Mouse (Mus musculus): ENCODE data around the gene Btbd35f1. TPM values are rescaled to one million over a fixed set of nuclear protein-coding genes. Genes with fewer than 3 reads are reported as not detected.
"Not testable (repeated sequence)": the region's sequence is repeated elsewhere in the genome, so short reads cannot be mapped to it uniquely, and the experiment has no call there.

Gene Btbd35f1
- total RNA-seq (2014; fragmentation: Nextera tagmentation) (not detected in 2 replicates), total RNA-seq (2017) (not detected in 2 replicates)

- not testable (repeated sequence) for ATAC-seq (replicated peaks; ENCODE audit: low FRiP score, low TSS enrichment, poor library complexity, severe bottlenecking)
Measured at GRCm38 (mm10) chrX:32559755-32560154, at the start of gene Btbd35f1. Btbd35f1 (plus strand) TSS chrX:32560055.

- ATAC-seq (replicated peaks; ENCODE audit: low FRiP score, low TSS enrichment, poor library complexity, severe bottlenecking): not testable (repeated sequence)
Measured at GRCm38 (mm10) chrX:32590878-32591542, 31.2 kb downstream of the Btbd35f1 start.

GRCm38 (mm10) chrX:32601008-32601407, 41.2 kb downstream of the Btbd35f1 start:
- not testable (repeated sequence) for ATAC-seq (replicated peaks; ENCODE audit: low FRiP score, low TSS enrichment, poor library complexity, severe bottlenecking)

GRCm38 (mm10) chrX:32601425-32601824, 41.6 kb downstream of the Btbd35f1 start:
- not testable (repeated sequence) for ATAC-seq (replicated peaks; ENCODE audit: low FRiP score, low TSS enrichment, poor library complexity, severe bottlenecking)

Other genes with a start within 250 kb of the Btbd35f1 start
- gene Gm5926, start 90.7 kb downstream of the Btbd35f1 start, total RNA-seq (2014; fragmentation: Nextera tagmentation): not detected in 2 replicates
- gene Gm5926, start 90.7 kb downstream of the Btbd35f1 start, total RNA-seq (2017): not detected in 2 replicates
- not detected in 2 replicates for gene Btbd35f21, start 166.1 kb downstream of the Btbd35f1 start, total RNA-seq (2014; fragmentation: Nextera tagmentation)
- not detected in 2 replicates for gene Btbd35f21, start 166.1 kb downstream of the Btbd35f1 start, total RNA-seq (2017)

All from megakaryocyte-erythroid progenitor cell, adult 5-6 weeks (primary cell).